1 mouse cellular context compared by ENCODE assay signal in genomic region chr1:59435270-59435669, GRCm38 (mm10).
A peak's percentile ranks its signal among the peaks of the same experiment; 100 is the strongest.
TF ChIP-seq lines count a peak whose summit lies in the region.

No protein-coding gene starts in this region.

TF ChIP-seq in CH12.LX, 34 proteins besides CTCF, POLR2A, EP300 and RAD21 (continued from another document):
- TF ChIP-seq CHD2 (IDR thresholded peaks at IDR 0.05; ENCODE audit: low read length) (peak; percentile 56; the same call in 1 of the 2 replicates), HCFC1 (IDR thresholded peaks at IDR 0.05; ENCODE audit: low read depth, low read length) (peak; percentile 34; the same call in 1 of the 2 replicates)
